Mouse (Mus musculus) neural tube, embryonic 11.5 days (tissue): ENCODE measurements at regions not wholly inside any gene's neighbourhood (a gene's known extent, or its start where the extent isn't known, plus 50 kb on each side); places are given as distances from the start of the nearest gene placed in this dataset.

Experiments
- ATAC-seq: fragments of 200-750 bp; cut with Nextera tagmentation; 2 replicates; pipeline ENCODE4 v1.8.0; 2017; ENCODE audit warnings: moderate number of reproducible peaks, mild to moderate bottlenecking, moderate TSS enrichment, moderate library complexity; ENCODE audit not compliant: insufficient read depth, low FRiP score, low TSS enrichment
- DNase-seq: peaks from one replicate; pipeline ENCODE4 v3.0.0-alpha.2; 2015; ENCODE audit warnings: low spot score
- H3K27ac ChIP-seq: fragments of 300-500 bp; sonication (generic); 2 replicates; pipeline ENCODE4 v1.5.1; 2014; ENCODE audit warnings: low read depth, mild to moderate bottlenecking, low read length
- H3K27me3 ChIP-seq: fragments of 300-500 bp; sonication (generic); 2 replicates; pipeline ENCODE4 v1.6.1; 2014; ENCODE audit warnings: mild to moderate bottlenecking, low read length, mixed read lengths; ENCODE audit not compliant: control insufficient read depth, insufficient read depth
- H3K36me3 ChIP-seq: fragments of 300-500 bp; sonication (generic); 2 replicates; pipeline ENCODE4 v1.6.1; 2014; ENCODE audit warnings: mild to moderate bottlenecking, low read length, moderate library complexity, mixed read lengths; ENCODE audit not compliant: control insufficient read depth, insufficient read depth
- H3K4me1 ChIP-seq: fragments of 300-500 bp; sonication (generic); 2 replicates; pipeline ENCODE4 v1.6.1; 2014; ENCODE audit warnings: low read length, mixed read lengths; ENCODE audit not compliant: control insufficient read depth, insufficient read depth
- H3K4me2 ChIP-seq: fragments of 300-500 bp; sonication (generic); 2 replicates; pipeline ENCODE4 v1.6.1; 2014; ENCODE audit warnings: low read depth, mild to moderate bottlenecking, moderate library complexity
- H3K4me3 ChIP-seq: fragments of 300-500 bp; sonication (generic); 2 replicates; pipeline ENCODE4 v1.5.1; 2014; ENCODE audit warnings: low read depth, low read length
- H3K9ac ChIP-seq: fragments of 300-500 bp; sonication (generic); 2 replicates; pipeline ENCODE4 v1.6.1; 2014; ENCODE audit warnings: mild to moderate bottlenecking, low read length
- H3K9me3 ChIP-seq: fragments of 300-500 bp; sonication (generic); 2 replicates; pipeline ENCODE4 v1.6.1; 2016; ENCODE audit warnings: low read length; ENCODE audit not compliant: control insufficient read depth
- WGBS: fragments of 180-500 bp; shearing (Covaris S2); extraction: QIAGEN DNeasy Blood & Tissue Kit; methylation state at CpG from one replicate; pipeline ENCODE4 v1.1.7; 2014; 5-methylcytosine and 5-hydroxymethylcytosine counted together

DNA sequence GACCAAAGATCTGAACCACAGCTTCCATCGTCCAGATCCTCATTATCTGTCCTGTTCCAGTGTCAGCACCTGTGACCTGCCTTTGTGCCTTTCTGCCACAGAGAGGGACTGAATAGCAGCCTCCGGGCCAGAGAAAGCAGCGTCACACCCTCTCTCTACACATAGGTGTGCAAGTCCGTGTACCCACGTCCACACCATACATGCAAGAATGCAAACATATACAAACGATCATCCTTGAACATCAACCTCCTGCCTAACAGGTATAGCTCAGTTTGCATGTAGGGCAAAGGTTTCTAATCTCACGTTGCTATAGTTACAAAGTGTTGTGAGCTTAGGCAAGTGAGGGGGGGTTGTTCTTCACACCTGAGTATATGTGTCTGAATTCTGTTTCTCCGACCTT is 288.9 kb upstream of the 4931429L15Rik start:
- H3K36me3 ChIP-seq = no peaks in the 10 kb centered on the region
- no peak for DNase-seq
- no peak overlapping the region for H3K9ac ChIP-seq
- H3K27me3 ChIP-seq = no peaks in the 10 kb centered on the region
- no peak overlapping the region for H3K27ac ChIP-seq
- H3K9me3 ChIP-seq = no peaks in the 10 kb centered on the region
- peaks cover 12% of the 10 kb centered on the region for H3K4me1 ChIP-seq
- no peak overlapping the region for H3K4me2 ChIP-seq
- ATAC-seq = no peak
- no peak overlapping the region for H3K4me3 ChIP-seq
- 91% methylated on average over 8 of the region's 8 CpGs for WGBS

GRCm38 (mm10) chr9:46600803-46601202 is 281.0 kb upstream of the 4931429L15Rik start:
- ATAC-seq (no peak), DNase-seq (no peak)
- H3K9ac ChIP-seq = no peak overlapping the region
- H3K4me2 ChIP-seq = no peak overlapping the region
- peaks cover 3% of the 10 kb centered on the region; the same call in 1 of the 2 replicates for H3K4me1 ChIP-seq
- H3K27me3 ChIP-seq = no peaks in the 10 kb centered on the region
- no peak overlapping the region for H3K4me3 ChIP-seq
- no peaks in the 10 kb centered on the region for H3K36me3 ChIP-seq
- no peaks in the 10 kb centered on the region for H3K9me3 ChIP-seq
- 89% methylated on average over 9 of the region's 9 CpGs for WGBS
- no peak overlapping the region for H3K27ac ChIP-seq

GRCm38 (mm10) chr9:46599931-46600708 is 280.3 kb upstream of the 4931429L15Rik start:
- Histone ChIP-seq H3K4me1 (peaks cover 3% of the 10 kb centered on the region; the same call in 1 of the 2 replicates), H3K9me3 (no peaks in the 10 kb centered on the region), H3K4me3 (no peak overlapping the region), H3K4me2 (no peak overlapping the region), H3K9ac (no peak overlapping the region), H3K36me3 (no peaks in the 10 kb centered on the region), H3K27me3 (no peaks in the 10 kb centered on the region), H3K27ac (no peak overlapping the region)
- DNase-seq = no peak
- ATAC-seq = peak; percentile 38; the same call in 1 of the 2 replicates
- 37% methylated on average over 8 of the region's 8 CpGs for WGBS

DNA sequence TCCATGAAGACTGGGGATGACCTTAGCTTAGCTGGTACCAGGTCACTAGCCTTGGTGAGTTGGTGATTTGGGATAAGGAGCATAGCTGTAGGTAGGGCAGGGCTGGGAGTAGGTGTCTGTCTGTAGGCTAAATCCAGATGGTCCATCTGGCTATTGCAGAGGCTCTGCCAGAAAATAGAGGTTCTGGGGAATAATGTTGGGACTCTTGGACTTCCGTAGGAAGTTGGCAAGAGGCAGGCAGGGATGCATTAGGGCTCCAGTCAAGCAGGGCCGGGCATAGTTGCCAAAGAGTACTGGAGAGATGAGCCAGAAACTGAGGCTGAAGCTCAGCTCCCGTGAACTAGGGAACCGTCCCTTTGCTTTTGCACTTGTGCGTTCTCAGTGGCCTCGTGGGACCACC is 278.7 kb upstream of the 4931429L15Rik start:
- Histone ChIP-seq H3K4me3 (no peak overlapping the region), H3K4me1 (peaks cover 3% of the 10 kb centered on the region; the same call in 1 of the 2 replicates), H3K9me3 (no peaks in the 10 kb centered on the region), H3K9ac (no peak overlapping the region), H3K27ac (no peak overlapping the region), H3K36me3 (no peaks in the 10 kb centered on the region), H3K4me2 (no peak overlapping the region), H3K27me3 (no peaks in the 10 kb centered on the region)
- 91% methylated on average over 6 of the region's 6 CpGs for WGBS
- no peak for DNase-seq
- no peak for ATAC-seq

GRCm38 (mm10) chr9:46593444-46593843 is 273.7 kb upstream of the 4931429L15Rik start:
- Histone ChIP-seq H3K4me2 (no peak overlapping the region), H3K27me3 (no peaks in the 10 kb centered on the region), H3K36me3 (no peaks in the 10 kb centered on the region), H3K4me1 (no peaks in the 10 kb centered on the region), H3K4me3 (no peak overlapping the region), H3K9ac (no peak overlapping the region), H3K27ac (no peak overlapping the region), H3K9me3 (no peaks in the 10 kb centered on the region)
- WGBS = 82% methylated on average over 6 of the region's 6 CpGs
- no peak for DNase-seq
- ATAC-seq = no peak

GRCm38 (mm10) chr9:46592908-46593307 is 273.1 kb upstream of the 4931429L15Rik start:
- ATAC-seq (no peak), DNase-seq (no peak)
- Histone ChIP-seq H3K27ac (no peak overlapping the region), H3K9me3 (no peaks in the 10 kb centered on the region), H3K4me2 (no peak overlapping the region), H3K9ac (no peak overlapping the region), H3K4me1 (no peaks in the 10 kb centered on the region), H3K36me3 (no peaks in the 10 kb centered on the region), H3K4me3 (no peak overlapping the region), H3K27me3 (no peaks in the 10 kb centered on the region)
- WGBS = 90% methylated on average over 7 of the region's 7 CpGs

DNA sequence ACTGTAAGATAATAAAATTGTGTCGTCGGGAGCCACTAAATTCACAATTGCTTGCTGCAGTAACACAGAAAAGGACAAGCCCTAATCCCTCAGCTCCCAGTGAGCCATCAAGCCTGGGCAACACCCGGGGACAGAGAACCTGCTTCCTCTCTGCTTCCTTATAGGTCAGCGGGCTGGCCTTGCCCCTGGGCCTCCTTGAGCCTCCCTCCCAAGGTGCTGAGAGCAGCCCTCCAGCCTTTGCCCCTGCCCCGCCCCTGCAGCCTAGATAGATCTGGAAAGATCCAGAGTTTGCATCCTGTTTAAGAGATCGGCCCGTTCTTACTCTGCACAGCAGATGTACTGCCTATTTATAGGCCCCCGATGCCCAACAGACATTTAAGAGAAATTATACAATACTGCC is 267.0 kb upstream of the 4931429L15Rik start:
- no peak overlapping the region for H3K9ac ChIP-seq
- no peaks in the 10 kb centered on the region for H3K9me3 ChIP-seq
- H3K4me1 ChIP-seq = no peaks in the 10 kb centered on the region
- H3K27ac ChIP-seq = no peak overlapping the region
- H3K27me3 ChIP-seq = no peaks in the 10 kb centered on the region
- DNase-seq = no peak
- no peak overlapping the region for H3K4me2 ChIP-seq
- 81% methylated on average over 8 of the region's 8 CpGs for WGBS
- no peaks in the 10 kb centered on the region for H3K36me3 ChIP-seq
- H3K4me3 ChIP-seq = no peak overlapping the region
- no peak for ATAC-seq

DNA sequence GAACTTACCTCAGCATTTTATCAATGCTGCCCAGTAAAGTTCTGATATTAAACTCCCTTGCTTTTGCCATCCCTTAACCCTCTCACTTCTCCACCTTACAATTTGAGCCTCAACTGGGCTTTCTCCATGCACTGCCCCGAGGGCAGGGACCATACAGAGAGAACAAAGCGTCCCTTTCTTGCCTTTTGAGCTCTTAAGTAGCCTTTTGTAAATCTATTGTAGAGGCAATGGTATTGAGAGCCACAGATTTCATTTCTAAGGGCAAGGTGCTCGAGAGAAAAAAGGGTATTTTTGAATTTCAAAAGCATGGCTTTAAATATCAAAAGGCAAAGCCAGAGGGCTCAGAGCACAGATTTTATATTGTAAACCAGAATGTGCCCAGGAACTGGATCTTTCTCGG is 262.1 kb upstream of the 4931429L15Rik start:
- no peak for ATAC-seq
- Histone ChIP-seq H3K9me3 (no peaks in the 10 kb centered on the region), H3K27me3 (no peaks in the 10 kb centered on the region), H3K4me1 (no peaks in the 10 kb centered on the region), H3K27ac (no peak overlapping the region), H3K4me3 (no peak overlapping the region), H3K4me2 (no peak overlapping the region), H3K9ac (no peak overlapping the region), H3K36me3 (no peaks in the 10 kb centered on the region)
- no peak for DNase-seq
- 22% methylated on average over 4 of the region's 4 CpGs for WGBS

DNA sequence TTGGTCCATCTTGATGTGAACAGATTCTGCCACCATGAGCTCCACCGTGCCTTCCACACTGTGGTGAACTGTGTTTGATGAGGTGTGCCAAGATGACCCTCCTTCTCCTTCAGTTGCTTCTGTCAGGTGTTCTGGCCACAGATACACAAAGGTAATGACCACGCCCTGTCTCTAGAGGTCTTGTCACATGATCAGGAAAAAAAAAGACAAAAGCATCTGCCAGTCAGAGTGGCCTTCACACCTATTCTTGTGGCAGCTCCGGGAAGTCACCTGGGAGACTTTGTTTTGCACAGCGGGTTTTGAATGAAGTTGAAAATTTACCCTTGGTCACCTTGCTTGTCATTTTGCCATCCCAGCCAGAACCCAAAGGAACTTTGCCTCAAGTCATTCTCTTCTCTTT is 242.5 kb upstream of the 4931429L15Rik start:
- Histone ChIP-seq H3K4me1 (no peaks in the 10 kb centered on the region), H3K27ac (no peak overlapping the region), H3K4me3 (no peak overlapping the region), H3K9me3 (no peaks in the 10 kb centered on the region), H3K9ac (no peak overlapping the region), H3K4me2 (no peak overlapping the region), H3K27me3 (no peaks in the 10 kb centered on the region), H3K36me3 (no peaks in the 10 kb centered on the region)
- ATAC-seq (no peak), DNase-seq (no peak)
- WGBS = 90% methylated on average over 4 of the region's 4 CpGs
